Mouse (Mus musculus) lung, adult 10 weeks (tissue): ENCODE measurements around the gene Ralgds. TPM values are rescaled to one million over a fixed set of nuclear protein-coding genes. Genes with fewer than 3 reads are reported as not detected.

Experiments used
- polyA plus RNA-seq: library from polyadenylated mRNA; stranded (reverse); fragments of 350-450 nt; fragmentation: Illumina TruSeq; extraction: RNeasy Lipid Tissue Mini Kit (QIAGEN cat#74804); gene quantifications from one replicate; pipeline ENCODE4 v1.2.3, GENCODE M21; 2014; ENCODE audit warnings: low read depth, low replicate concordance; ENCODE audit not compliant: insufficient read depth

The Ralgds gene
- polyA plus RNA-seq = 14.7 TPM

DNA sequence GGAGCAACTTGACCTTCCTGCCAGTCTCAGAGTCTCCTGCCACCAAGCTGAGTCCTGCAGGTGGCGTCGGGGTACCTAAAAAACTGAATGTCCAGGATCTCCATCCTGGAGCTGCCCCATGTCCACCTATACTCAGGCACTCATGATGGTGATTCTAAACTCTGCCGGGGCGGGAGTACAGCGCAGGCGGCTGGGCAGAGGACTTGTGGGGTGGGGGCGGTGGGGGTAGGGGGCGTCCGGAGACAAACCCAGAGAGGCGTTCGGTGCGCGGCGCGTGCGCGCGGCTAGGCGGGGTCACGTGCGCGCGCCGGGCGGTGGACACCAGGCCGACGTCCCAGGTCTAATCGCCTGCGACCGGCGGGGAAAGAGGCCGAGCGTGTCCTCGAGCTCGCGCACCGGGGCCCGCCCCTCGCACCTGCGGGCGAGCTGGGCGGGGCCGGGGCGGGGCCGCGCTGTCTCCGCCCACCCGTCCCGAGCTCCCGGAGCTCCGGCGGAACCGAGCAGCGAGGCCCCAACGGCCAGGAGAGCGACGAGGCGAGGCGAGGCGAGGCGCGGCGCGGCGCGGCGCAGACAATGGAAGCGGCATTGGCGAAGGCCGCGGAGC, at the start of gene Ralgds:
Gene Ralgds, plus strand, starts transcription at position 328 of the 604 bp plus-strand sequence.

DNA sequence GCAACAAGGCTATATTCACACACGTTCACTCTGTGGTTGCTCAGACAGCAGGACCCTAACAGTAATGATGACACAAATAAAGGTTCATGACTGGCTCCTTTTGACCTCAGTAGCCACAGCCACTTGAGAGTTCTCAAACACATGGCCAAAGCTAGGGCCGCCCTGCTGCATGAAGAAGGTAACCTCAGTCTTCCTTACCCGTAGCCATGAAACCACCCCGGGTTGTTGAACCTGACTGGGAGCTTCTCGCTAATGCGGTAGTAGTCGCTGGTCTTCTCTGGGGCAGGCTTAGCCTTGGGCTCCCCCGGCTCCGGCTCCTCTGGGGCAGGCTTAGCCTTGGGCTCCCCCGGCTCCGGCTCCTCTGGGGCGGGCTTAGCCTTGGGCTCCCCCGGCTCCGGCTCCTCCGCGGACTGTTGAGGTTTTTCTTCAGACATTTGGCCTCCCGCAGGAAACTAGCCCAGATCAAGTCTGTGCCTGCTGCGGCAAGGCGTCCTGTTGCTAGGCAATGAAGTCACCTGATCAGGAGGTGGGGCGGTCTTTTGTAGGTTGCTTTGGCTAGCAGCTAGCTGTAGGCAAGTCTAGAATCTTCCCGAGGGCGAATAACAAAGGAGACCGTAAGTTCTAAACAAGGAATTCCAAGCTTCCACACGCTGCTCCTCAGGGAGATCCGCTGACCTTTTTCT, 46.9 kb upstream of the Ralgds start, which contains the start of gene 1700007K13Rik:
Gene 1700007K13Rik, minus strand, starts transcription at position 497 of the 683 bp plus-strand sequence.

DNA sequence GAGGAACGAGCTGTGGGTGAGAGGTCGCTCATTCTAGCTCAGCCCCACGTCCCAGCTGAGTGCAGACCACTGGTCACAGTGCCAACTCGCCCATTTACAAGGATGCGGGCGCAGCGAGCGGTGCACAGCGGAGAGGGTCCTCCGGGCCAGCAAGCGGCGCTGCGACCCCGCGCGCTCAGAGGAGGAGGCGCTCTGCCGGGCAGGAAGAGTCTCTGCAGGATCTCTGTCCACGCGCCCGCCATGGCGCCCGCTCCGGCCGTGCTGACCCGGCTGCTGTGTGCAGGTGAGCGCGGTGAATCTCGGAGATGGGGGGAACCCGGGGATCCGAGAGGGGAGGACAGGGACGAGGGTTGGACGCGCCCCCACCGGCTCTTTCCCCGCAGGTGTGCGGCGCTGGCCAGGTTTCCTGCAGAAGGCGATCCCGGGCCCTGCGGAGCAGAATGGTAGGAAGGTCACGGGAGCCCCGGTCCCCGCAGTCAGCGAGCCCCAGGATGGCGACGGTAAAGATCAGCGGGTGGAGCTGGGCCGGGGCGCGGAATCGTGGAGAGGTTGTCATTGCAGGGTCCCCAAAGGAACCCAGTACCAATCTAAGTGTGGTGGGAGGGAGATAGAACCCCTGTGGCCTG, 45.0 kb upstream of the Ralgds start, which contains the start of gene Mrps2:
Gene Mrps2, plus strand, starts transcription at position 207 of the 626 bp plus-strand sequence.

DNA sequence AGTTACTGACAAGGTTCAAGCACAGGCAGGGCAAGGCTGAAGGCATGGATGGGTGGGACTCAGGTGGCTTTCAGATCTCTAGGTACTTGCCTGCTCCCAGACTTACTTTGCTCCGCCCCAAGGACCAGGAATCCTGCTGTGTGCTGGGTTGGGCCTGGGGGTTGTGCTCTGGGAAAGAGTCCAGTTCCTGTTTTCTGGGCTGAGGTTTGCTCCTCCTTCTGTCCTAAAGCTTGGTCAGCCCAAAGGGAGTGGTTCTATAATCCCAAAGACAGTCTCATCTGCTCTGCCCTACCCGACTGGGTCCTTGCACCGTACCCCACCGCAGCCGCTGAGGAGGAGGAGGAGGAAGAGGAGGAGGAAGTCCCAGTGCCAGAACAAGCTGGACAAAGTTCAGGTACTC, 16.3 kb upstream of the Ralgds start, which contains the start of gene Gbgt1:
Gene Gbgt1, plus strand, starts transcription at position 221 of the 400 bp plus-strand sequence.

DNA sequence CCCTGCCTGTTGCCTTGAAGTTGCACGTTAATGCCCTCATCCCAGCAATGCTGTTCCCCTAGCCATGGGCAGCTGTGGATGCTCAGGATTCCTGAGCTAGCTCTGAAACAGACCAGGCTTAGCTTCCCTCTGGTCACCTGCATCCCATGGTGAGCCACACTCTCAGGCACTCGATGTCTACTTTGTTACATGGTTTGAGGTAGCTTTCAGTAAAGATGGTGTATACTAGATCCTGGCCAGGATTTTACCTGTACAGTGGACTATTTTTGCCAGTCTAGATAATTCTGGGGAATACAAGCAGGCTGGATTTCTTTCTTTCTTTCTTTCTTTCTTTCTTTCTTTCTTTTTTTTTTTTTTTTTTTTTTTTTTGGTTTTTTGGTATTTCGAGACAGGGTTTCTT, 7.1 kb upstream of the Ralgds start, which contains the start of gene Gm10134:
Gene Gm10134, plus strand, starts transcription at position 301 of the 400 bp plus-strand sequence.

DNA sequence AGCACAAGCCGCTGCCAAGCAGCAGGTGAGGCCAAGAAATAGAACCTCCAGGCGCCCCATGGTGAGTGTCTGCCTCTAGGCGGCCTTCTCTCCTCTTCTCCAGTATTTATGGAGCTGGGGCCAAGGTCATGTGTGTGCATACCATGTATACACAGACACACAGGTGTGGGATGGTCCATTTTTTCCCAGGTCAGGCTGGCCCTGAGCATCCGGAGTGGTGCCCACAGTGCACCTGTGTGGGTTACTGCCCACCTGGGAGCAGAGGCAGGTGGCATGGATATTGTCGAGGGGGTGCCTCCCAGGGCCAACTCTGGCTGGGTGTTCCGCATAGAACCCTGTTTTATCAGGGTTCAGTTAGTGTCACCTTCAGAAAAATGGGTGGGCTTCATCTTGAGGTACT, 50.4 kb downstream of the Ralgds start, which contains the start of gene Cel:
Gene Cel, minus strand, starts transcription at position 101 of the 400 bp plus-strand sequence.

DNA sequence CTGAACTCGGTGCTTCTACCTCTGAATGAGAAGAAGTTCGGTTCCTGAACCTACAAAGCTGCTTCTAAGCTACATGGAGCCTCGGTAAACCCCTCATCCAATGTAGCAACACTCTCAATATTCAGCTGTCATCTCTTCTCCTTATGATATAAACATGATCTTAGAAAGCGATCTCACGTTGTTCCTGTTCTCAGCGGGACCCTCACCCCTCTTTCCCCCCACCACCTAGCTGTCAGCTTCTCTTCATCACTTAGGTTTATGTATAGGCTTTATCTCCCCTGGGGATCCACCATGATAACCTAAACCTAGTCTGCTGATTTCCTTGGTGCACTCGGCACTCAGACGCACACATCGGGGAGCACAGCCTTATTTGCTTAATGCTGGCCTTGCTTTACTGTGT, 70.7 kb downstream of the Ralgds start, which contains the start of gene Gtf3c5:
Gene Gtf3c5, minus strand, starts transcription at position 101 of the 400 bp plus-strand sequence.

Other genes starting within 250 kb of the Ralgds start
- 2.1 TPM for gene Ppp1r26, start 66.3 kb upstream of the Ralgds start, polyA plus RNA-seq
- 35.3 TPM for gene 1700007K13Rik, start 46.8 kb upstream of the Ralgds start, polyA plus RNA-seq
- 11.3 TPM for gene Mrps2, start 45.1 kb upstream of the Ralgds start, polyA plus RNA-seq
- 1.2 TPM for gene Gbgt1, start 16.2 kb upstream of the Ralgds start, polyA plus RNA-seq
- gene Gm10134, start 7.0 kb upstream of the Ralgds start, polyA plus RNA-seq = not detected
- gene Cel, start 50.3 kb downstream of the Ralgds start, polyA plus RNA-seq = not detected
- 13.6 TPM for gene Gtf3c5, start 70.6 kb downstream of the Ralgds start, polyA plus RNA-seq
- 0.18 TPM for gene Gfi1b, start 108.9 kb downstream of the Ralgds start, polyA plus RNA-seq
- gene Tsc1, start 128.1 kb downstream of the Ralgds start, polyA plus RNA-seq = 4.4 TPM
- gene Spaca9, start 186.6 kb downstream of the Ralgds start, polyA plus RNA-seq = 21.6 TPM
- gene Ak8, start 187.0 kb downstream of the Ralgds start, polyA plus RNA-seq = 5.4 TPM